Mouse (Mus musculus) mouse trophoblast stem cell (cell line): Measurements from ENCODE around the gene Tgfb1i1.

Source experiments
- in situ Hi-C, 2 experiments: fragments of 300-500 bp; cut with MseI, MboI; formaldehyde crosslinking; loops; 2 replicates in 1 of 2; 3 replicates in 1 of 2; pipeline ENCODE4 v1.15.1; 2025

Tgfb1i1 gene

GRCm38 (mm10) chr7:128243921-128244320, 2.7 kb upstream of the Tgfb1i1 start:
- in situ Hi-C loops = no loop called here

- in situ Hi-C loops = loop anchor here (5.0 kb wide), 1 partner anchor 103 kb away; no protein-coding TSS in a partner anchor
Measured at GRCm38 (mm10) chr7:128244410-128245025, 2.1 kb upstream of the Tgfb1i1 start.

- in situ Hi-C loops = loop anchor here (5.0 kb wide), 1 partner anchor 102 kb away; no protein-coding TSS in a partner anchor
Measured at GRCm38 (mm10) chr7:128245547-128245946, 1.1 kb upstream of the Tgfb1i1 start.

- in situ Hi-C loops = loop anchor here (5.0 kb wide), 1 partner anchor 100 kb away; no protein-coding TSS in a partner anchor
Measured at GRCm38 (mm10) chr7:128247443-128247842, 831 bp downstream of the Tgfb1i1 start.

- in situ Hi-C loops = loop anchor here (5.0 kb wide), 1 partner anchor 99 kb away; no protein-coding TSS in a partner anchor
Measured at GRCm38 (mm10) chr7:128248081-128249042, 1.8 kb downstream of the Tgfb1i1 start.

- in situ Hi-C loops = loop anchor here (5.0 kb wide), 1 partner anchor 97 kb away; no protein-coding TSS in a partner anchor
Measured at GRCm38 (mm10) chr7:128249998-128250397, 3.4 kb downstream of the Tgfb1i1 start.

- in situ Hi-C loops = no loop called here
Measured at GRCm38 (mm10) chr7:128251946-128252345, 5.3 kb downstream of the Tgfb1i1 start.

- in situ Hi-C loops = no loop called here
Measured at GRCm38 (mm10) chr7:128252609-128253008, 6.0 kb downstream of the Tgfb1i1 start.

- in situ Hi-C loops = no loop called here
Measured at GRCm38 (mm10) chr7:128254978-128255377, 8.4 kb downstream of the Tgfb1i1 start.

GRCm38 (mm10) chr7:128255757-128256156, 9.1 kb downstream of the Tgfb1i1 start:
- in situ Hi-C loops = no loop called here

- in situ Hi-C loops = no loop called here
Measured at GRCm38 (mm10) chr7:128256783-128257334, 10.2 kb downstream of the Tgfb1i1 start.

- in situ Hi-C loops = no loop called here
Measured at GRCm38 (mm10) chr7:128265411-128265810, 18.8 kb downstream of the Tgfb1i1 start, which contains the start of gene Slc5a2. TSS of gene Slc5a2 (plus strand) at chr7:128265657.

GRCm38 (mm10) chr7:128266056-128266455, 19.4 kb downstream of the Tgfb1i1 start:
- in situ Hi-C loops = no loop called here

GRCm38 (mm10) chr7:128267391-128267790, 20.8 kb downstream of the Tgfb1i1 start:
- in situ Hi-C loops = no loop called here

- in situ Hi-C loops = no loop called here
Measured at GRCm38 (mm10) chr7:128267813-128268212, 21.2 kb downstream of the Tgfb1i1 start.

- in situ Hi-C loops = no loop called here
Measured at GRCm38 (mm10) chr7:128270431-128270850, 23.8 kb downstream of the Tgfb1i1 start.

GRCm38 (mm10) chr7:128271496-128271895, 24.9 kb downstream of the Tgfb1i1 start:
- in situ Hi-C loops = no loop called here

- in situ Hi-C loops = no loop called here
Measured at GRCm38 (mm10) chr7:128276051-128276450, 29.4 kb downstream of the Tgfb1i1 start.

- in situ Hi-C loops = no loop called here
Measured at GRCm38 (mm10) chr7:128279750-128280149, 33.1 kb downstream of the Tgfb1i1 start.

- in situ Hi-C loops = no loop called here
Measured at GRCm38 (mm10) chr7:128281765-128282164, 35.2 kb downstream of the Tgfb1i1 start.

- in situ Hi-C loops = no loop called here
Measured at GRCm38 (mm10) chr7:128282532-128283244, 36.1 kb downstream of the Tgfb1i1 start.
